Mouse (Mus musculus) kidney, adult 2 months (tissue): Measurements from ENCODE around the gene Ghrh. TPM values are rescaled to one million over a fixed set of nuclear protein-coding genes. Genes with fewer than 3 reads are reported as not detected.
A peak's percentile ranks its signal among the peaks of the same experiment; 100 is the strongest.

ENCODE experiments used
- DNase-seq: peaks from one replicate; pipeline ENCODE4 v3.0.0; 2021
- H3K27ac ChIP-seq: fragments of 200-500 bp; 2 replicates; pipeline ENCODE4 v1.5.1; 2012; ENCODE audit warnings: low read depth, low read length, control low read depth, inconsistent platforms; ENCODE audit not compliant: insufficient read depth
- H3K27me3 ChIP-seq: fragments of 200-500 bp; replicated peaks from 2 replicates; pipeline ENCODE4 v1.6.1; 2012; ENCODE audit warnings: mild to moderate bottlenecking, moderate library complexity, low read length, inconsistent platforms; ENCODE audit not compliant: control insufficient read depth, insufficient read depth
- H3K36me3 ChIP-seq: fragments of 200-500 bp; 2 replicates; pipeline ENCODE4 v1.6.1; 2012; ENCODE audit warnings: mild to moderate bottlenecking, moderate library complexity, low read length, inconsistent platforms; ENCODE audit not compliant: control insufficient read depth, insufficient read depth
- H3K4me1 ChIP-seq: fragments of 200-500 bp; 2 replicates; pipeline ENCODE4 v1.6.1; 2011; ENCODE audit warnings: low read length; ENCODE audit not compliant: control insufficient read depth, insufficient read depth
- H3K4me3 ChIP-seq: fragments of 200-500 bp; 2 replicates; pipeline ENCODE4 v1.5.1; 2011; ENCODE audit warnings: mild to moderate bottlenecking, low read depth, low read length, control low read depth; ENCODE audit not compliant: insufficient read depth
- CTCF ChIP-seq: fragments of 200-500 bp; conservative IDR thresholded peaks from 2 replicates; pipeline ENCODE4 v1.5.1; 2011; ENCODE audit warnings: low read depth, mild to moderate bottlenecking, control low read depth, low read length, moderate library complexity, mixed read lengths; ENCODE audit not compliant: insufficient read depth, insufficient read length
- POLR2A ChIP-seq: fragments of 200-500 bp; IDR thresholded peaks from one replicate; pipeline ENCODE4 v1.6.1; 2011; ENCODE audit warnings: low read depth, low read length, control low read depth
- WGBS: fragments of 180-500 bp; shearing (Covaris S2); methylation state at CpG from one replicate; pipeline ENCODE4 v1.1.7; 2018; 5-methylcytosine and 5-hydroxymethylcytosine counted together
- polyA plus RNA-seq: library from polyadenylated mRNA; depleted of rRNA; stranded (reverse); fragments of >200 nt; gene quantifications from 2 replicates; pipeline ENCODE4 v1.2.3, GENCODE M21; 2012

Ghrh gene
- polyA plus RNA-seq, 1 experiment, result not detected

DNA sequence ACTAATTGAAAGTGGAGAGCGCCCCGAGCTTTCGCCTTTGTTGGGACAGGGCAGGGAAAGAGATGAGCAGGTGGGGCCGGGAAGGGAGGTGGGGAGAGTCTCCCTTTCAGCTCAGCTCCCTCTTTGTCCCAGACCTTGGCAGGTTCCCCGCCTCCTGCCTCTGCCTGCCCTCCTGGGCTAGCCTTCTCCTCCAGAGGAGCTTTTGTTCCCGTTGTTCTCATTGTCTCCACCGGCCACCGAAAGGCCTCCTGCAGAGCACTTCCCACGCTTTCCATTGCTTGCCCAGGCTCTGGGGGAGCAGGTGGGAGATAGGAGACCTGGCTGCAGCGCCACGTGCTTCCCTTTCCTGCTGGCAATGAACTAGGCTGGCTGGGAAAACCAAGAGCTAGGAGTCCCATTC, 18.7 kb downstream of the Ghrh start:
- 63% methylated on average over 11 of the region's 11 CpGs for WGBS
- DNase-seq, result no peak
- H3K4me1 ChIP-seq, result no peaks in the 10 kb centered on the region
- no peaks in the 10 kb centered on the region for H3K27me3 ChIP-seq
- H3K27ac ChIP-seq, result no peak overlapping the region
- TF ChIP-seq POLR2A, result no peak
- H3K36me3 ChIP-seq, result no peaks in the 10 kb centered on the region; the same call in 1 of the 2 replicates
- H3K4me3 ChIP-seq, result no peak overlapping the region

DNA sequence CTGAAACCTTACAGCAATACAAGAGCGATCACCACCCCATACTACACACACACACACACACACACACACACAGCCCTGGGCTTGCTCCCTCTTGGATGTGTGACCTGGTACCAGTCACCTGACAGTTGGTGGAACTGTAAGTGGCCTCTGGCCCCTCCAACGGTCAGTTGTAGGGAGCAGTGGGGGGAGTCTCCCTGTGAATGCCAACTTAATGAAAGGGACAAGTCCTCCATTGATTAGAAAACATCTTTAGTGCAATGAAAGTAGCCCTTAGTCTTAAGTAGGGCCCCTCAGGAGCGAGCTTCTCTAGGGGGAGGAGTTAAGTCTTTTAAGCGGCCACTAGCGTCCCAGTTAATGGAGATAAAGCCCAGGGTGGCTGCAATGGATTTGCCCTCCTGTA, 19.2 kb downstream of the Ghrh start:
- Histone ChIP-seq H3K36me3 (no peaks in the 10 kb centered on the region; the same call in 1 of the 2 replicates), H3K27me3 (no peaks in the 10 kb centered on the region), H3K27ac (no peak overlapping the region), H3K4me1 (no peaks in the 10 kb centered on the region), H3K4me3 (no peak overlapping the region)
- TF ChIP-seq POLR2A, result no peak
- no peak for TF ChIP-seq CTCF
- 70% methylated on average over 5 of the region's 5 CpGs for WGBS
- DNase-seq, result no peak

DNA sequence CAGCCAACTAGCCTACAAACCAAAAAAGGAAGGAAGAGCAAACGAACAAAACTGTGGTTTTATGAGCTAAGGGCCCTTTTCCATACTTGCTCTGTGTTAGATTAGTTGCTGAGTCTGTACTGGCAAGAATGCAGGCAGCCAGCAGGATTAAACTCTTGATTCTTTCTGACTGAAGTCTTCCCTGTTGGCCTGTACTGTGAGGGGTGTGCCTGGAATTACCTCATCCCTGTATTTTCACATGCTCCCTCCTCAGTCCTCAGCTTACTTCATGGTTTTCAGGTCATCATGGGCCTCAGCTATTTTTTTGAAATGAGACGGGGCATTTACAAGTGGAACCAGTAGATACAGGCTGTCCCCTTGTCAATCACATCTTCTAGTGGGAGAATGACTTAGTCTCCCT, 22.1 kb downstream of the Ghrh start:
- no peaks in the 10 kb centered on the region; the same call in 1 of the 2 replicates for H3K36me3 ChIP-seq
- no peak overlapping the region for H3K27ac ChIP-seq
- H3K4me3 ChIP-seq, result no peak overlapping the region
- no peak for DNase-seq
- peaks cover 3% of the 10 kb centered on the region; the same call in 1 of the 2 replicates for H3K4me1 ChIP-seq
- TF ChIP-seq POLR2A (no peak), CTCF (no peak)
- no peaks in the 10 kb centered on the region for H3K27me3 ChIP-seq
- WGBS, result 91% methylated on average over 2 of the region's 2 CpGs

DNA sequence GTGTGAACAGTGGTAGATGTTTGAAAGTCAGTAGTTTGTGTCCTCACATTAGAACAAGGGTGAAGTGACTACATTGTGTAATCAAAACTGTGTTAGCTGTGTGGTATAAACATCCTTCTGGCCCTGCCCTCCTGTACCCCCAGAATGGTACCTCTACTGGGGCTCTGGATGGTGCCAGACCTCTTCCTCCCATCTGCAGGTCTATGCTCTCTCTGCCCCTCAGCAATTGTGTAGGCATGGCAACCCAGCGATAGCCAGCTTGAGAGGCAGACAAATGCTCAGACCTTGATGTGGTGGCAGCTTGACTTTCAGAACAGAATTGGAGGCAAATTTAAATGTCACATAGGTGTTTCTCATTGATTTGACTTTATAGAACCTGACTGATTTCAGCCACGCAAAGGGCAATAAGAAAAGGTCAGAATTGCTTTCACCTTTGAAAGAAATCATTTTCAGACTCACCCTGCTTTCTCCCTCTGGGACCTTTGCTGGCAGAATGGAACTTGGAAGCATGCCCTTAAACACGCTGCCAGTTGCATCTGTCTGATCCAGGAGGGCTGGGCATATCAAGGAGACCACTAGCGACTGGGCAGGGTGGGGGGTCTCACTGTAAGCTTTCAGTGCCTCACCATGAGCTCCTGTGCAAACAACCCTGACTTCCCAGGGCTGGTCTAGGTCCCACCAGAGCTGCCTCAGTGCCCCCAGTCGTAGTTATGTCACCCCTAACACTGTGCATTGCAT, 25.1 kb downstream of the Ghrh start:
- Histone ChIP-seq H3K4me1 (peaks cover 3% of the 10 kb centered on the region; the same call in 1 of the 2 replicates), H3K27ac (no peak overlapping the region), H3K27me3 (no peaks in the 10 kb centered on the region), H3K4me3 (no peak overlapping the region), H3K36me3 (no peaks in the 10 kb centered on the region; the same call in 1 of the 2 replicates)
- 93% methylated on average over 5 of the region's 5 CpGs for WGBS
- no peak for DNase-seq
- TF ChIP-seq POLR2A (no peak), CTCF (no peak)

DNA sequence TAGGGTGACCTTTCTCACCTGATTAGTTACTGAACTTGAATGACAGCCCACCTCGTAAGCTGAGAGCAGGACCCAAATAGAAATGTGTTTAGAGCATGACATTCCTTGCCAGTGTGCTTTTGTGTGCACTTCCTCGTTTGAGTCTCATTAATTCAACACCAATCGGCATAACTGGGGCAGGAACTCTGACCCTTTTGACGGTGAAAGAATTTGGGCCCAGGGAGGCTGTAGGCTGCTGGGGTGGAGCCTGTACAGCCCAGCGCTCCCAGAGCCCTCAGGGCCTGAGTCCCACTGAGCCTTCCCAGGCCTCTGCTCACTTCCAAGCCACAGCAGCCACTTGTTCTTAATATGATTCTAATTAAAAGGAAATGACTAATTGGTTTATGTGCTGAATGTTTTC, 26.4 kb downstream of the Ghrh start:
- Histone ChIP-seq H3K27ac (peak overlapping the region; percentile 57), H3K4me3 (no peak overlapping the region), H3K27me3 (no peaks in the 10 kb centered on the region), H3K4me1 (peaks cover 3% of the 10 kb centered on the region; the same call in 1 of the 2 replicates), H3K36me3 (no peaks in the 10 kb centered on the region; the same call in 1 of the 2 replicates)
- 27% methylated on average over 5 of the region's 5 CpGs for WGBS
- no peak for TF ChIP-seq CTCF
- TF ChIP-seq POLR2A, result no peak
- peak; percentile 53 for DNase-seq

DNA sequence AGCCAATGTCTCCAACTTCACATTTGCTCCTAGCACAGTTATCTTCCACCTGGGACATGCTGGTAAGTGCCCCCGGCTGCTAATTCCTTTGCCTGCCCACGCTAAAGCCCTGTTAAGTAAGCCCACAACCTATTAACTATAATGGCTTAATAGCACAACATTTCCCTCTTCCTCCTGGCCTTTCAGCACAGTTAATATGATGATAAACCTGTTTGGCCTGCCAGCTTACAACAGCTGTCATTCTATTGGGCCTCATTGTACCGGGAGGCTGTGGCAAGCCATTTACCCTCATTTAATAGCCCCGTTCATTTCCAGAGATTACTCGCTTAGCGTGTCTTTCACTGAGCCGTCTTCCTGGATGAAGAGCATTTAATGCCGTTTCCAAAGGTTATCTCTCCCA, 27.2 kb downstream of the Ghrh start:
- whole genome bisulfite sequencing, result 70% methylated on average over 8 of the region's 8 CpGs
- H3K27me3 ChIP-seq, result no peaks in the 10 kb centered on the region
- TF ChIP-seq POLR2A, result no peak
- no peak for TF ChIP-seq CTCF
- peak overlapping the region; percentile 57 for H3K27ac ChIP-seq
- no peak for DNase-seq
- H3K36me3 ChIP-seq, result no peaks in the 10 kb centered on the region; the same call in 1 of the 2 replicates
- H3K4me3 ChIP-seq, result no peak overlapping the region
- peaks cover 3% of the 10 kb centered on the region; the same call in 1 of the 2 replicates for H3K4me1 ChIP-seq

DNA sequence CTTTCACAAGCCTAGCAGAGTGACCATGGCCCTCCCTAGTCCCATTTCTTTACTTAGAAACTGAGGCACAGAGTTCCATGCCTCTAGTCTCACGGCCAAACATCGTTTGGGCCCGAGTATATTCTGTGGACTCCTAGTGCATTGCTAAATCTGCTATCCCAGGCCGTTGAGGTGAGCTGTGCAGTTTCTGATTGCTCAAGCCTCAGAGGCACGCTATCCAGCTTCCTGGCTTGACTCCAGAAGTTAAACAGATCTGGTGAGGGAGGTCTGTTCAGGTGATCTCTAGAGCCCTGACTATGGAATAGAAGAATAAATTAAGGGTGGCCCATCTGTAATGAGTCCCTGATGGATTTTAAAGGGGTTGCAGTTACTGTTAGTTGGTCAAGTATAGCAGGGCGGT, 30.1 kb downstream of the Ghrh start:
- H3K27me3 ChIP-seq, result no peaks in the 10 kb centered on the region
- H3K4me3 ChIP-seq, result no peak overlapping the region
- TF ChIP-seq CTCF (no peak), POLR2A (no peak)
- DNase-seq, result no peak
- H3K27ac ChIP-seq, result no peak overlapping the region
- H3K36me3 ChIP-seq, result no peaks in the 10 kb centered on the region; the same call in 1 of the 2 replicates
- peaks cover 3% of the 10 kb centered on the region; the same call in 1 of the 2 replicates for H3K4me1 ChIP-seq
- WGBS, result 70% methylated on average over 6 of the region's 6 CpGs
